Mouse (Mus musculus) embryonic facial prominence, embryonic 10.5 days (tissue): ENCODE data around the gene Bicral. TPM values are rescaled to one million over a fixed set of nuclear protein-coding genes. Genes with fewer than 3 reads are reported as not detected.

Experiments used
- DNase-seq: peaks from one replicate; pipeline ENCODE4 v3.0.0-alpha.2; 2017; ENCODE audit warnings: low spot score
- H3K27ac ChIP-seq: fragments of 300-500 bp; sonication (generic); replicated peaks from 2 replicates; pipeline ENCODE4 v1.5.1; 2016; ENCODE audit warnings: mild to moderate bottlenecking
- H3K27me3 ChIP-seq: fragments of 300-500 bp; sonication (generic); replicated peaks from 2 replicates; pipeline ENCODE4 v1.6.1; 2016; ENCODE audit warnings: low read depth, mild to moderate bottlenecking; ENCODE audit not compliant: poor library complexity, severe bottlenecking
- H3K36me3 ChIP-seq: fragments of 300-500 bp; sonication (generic); replicated peaks from 2 replicates; pipeline ENCODE4 v1.6.1; 2016; ENCODE audit warnings: mild to moderate bottlenecking, moderate library complexity
- H3K4me1 ChIP-seq: fragments of 300-500 bp; sonication (generic); 2 replicates; pipeline ENCODE4 v1.6.1; 2016
- H3K4me3 ChIP-seq: fragments of 300-500 bp; sonication (generic); 2 replicates; pipeline ENCODE4 v1.5.1; 2016; ENCODE audit warnings: mild to moderate bottlenecking, moderate library complexity
- H3K9me3 ChIP-seq: fragments of 300-500 bp; sonication (generic); 2 replicates; pipeline ENCODE4 v1.6.1; 2016; ENCODE audit warnings: mild to moderate bottlenecking
- WGBS: fragments of 180-500 bp; shearing (Covaris S2); methylation state at CpG from one replicate; pipeline ENCODE4 v1.1.7; 2016; 5-methylcytosine and 5-hydroxymethylcytosine counted together
- polyA plus RNA-seq: library from polyadenylated mRNA; unstranded; fragments of >200 nt; fragmentation: Nextera tagmentation; extraction: Ambion mirVana; gene quantifications from 2 replicates; pipeline ENCODE4 v1.2.1, GENCODE M21; 2016

The Bicral gene
- polyA plus RNA-seq, 1 experiment from 2014 or later: 3.0 TPM

DNA sequence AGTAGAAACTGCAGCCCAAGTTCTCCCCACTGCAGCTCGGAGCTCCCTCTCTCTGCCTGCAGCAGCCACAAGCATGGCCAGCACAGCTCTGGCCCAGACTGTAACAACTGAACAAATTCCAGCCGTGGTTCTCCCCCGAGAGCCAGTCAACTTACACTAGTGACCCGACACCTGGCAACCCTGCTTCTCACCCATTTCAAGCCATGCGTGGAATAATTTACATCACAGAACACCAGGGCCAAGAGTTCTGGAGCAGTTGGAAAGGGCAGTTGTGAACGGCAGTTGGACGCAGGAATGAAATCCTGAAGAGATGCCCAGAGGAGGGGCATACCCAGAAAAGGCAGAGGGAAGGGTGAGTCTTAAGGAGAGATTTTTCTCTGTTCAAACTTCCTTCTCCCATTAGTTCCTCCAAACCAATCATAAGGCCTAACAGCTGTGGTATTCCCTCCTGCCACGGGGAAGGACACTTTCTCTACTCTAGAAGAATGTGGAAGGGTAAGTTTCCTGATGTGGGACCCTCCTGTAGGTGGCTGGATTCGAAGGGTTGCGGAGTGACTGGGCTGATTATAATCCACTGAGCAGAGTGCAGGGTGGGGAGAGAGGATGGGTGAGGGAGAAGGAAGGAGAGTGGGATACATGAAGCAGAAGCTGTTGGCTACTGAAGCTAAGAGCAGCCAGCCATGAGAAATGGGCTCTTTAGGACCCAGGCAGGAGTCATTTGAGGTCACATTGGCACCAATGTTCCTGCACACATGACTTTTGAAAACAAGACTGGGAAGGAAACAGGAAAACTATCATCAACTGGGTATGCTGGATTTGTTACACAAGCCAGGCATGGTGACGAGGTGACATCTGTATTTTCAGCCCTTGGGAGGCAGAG is 25.9 kb downstream of the Bicral start:
- no peak overlapping the region for H3K27ac ChIP-seq

DNA sequence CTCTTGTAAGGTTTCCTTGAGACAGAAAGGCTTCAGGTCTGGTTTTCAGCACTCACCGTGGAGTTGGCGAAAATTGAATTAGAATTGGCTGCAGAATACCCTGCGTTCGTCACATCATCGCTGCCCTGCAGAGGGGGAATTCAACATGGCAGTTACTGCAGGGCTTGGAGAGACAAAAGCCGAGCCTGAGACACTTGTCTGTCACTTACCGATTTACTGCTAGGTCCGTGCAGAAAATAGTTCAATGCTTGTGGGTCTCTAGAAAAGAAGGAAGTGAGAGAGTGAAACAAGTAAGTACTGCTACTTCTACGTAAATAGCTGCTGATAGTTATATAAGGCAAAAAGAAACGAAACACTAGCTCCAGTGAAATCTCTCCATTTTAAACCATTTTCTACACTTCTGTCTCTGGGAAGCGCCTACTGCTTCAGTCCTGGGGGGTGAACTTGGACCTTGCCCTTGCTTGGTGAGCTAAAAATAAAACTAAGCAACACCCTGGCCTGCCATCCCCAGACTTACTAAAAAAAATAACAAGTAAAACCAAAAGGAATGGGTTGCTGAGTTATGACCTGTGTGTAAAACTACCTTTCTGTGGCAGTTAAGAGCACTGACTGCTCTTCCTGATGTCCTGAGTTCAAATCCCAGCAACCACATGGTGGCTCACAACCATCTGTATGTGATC is 28.3 kb downstream of the Bicral start:
- peaks cover 6% of the 10 kb centered on the region; the same call in 1 of the 2 replicates for H3K4me1 ChIP-seq
- no peaks in the 10 kb centered on the region for H3K9me3 ChIP-seq
- WGBS: 89% methylated on average over 11 of the region's 11 CpGs
- no peak for DNase-seq
- no peaks in the 10 kb centered on the region for H3K27me3 ChIP-seq
- H3K27ac ChIP-seq: no peak overlapping the region
- H3K36me3 ChIP-seq: peaks cover 35% of the 10 kb centered on the region
- no peak overlapping the region for H3K4me3 ChIP-seq

More for the DNA sequence above, 25.9 kb downstream of the Bicral start:
- 80% methylated on average over 11 of the region's 11 CpGs for WGBS
- Histone ChIP-seq H3K9me3 (no peaks in the 10 kb centered on the region), H3K36me3 (peaks cover 18% of the 10 kb centered on the region), H3K4me1 (peaks cover 6% of the 10 kb centered on the region; the same call in 1 of the 2 replicates), H3K4me3 (no peak overlapping the region), H3K27me3 (no peaks in the 10 kb centered on the region)
- DNase-seq: no peak

DNA sequence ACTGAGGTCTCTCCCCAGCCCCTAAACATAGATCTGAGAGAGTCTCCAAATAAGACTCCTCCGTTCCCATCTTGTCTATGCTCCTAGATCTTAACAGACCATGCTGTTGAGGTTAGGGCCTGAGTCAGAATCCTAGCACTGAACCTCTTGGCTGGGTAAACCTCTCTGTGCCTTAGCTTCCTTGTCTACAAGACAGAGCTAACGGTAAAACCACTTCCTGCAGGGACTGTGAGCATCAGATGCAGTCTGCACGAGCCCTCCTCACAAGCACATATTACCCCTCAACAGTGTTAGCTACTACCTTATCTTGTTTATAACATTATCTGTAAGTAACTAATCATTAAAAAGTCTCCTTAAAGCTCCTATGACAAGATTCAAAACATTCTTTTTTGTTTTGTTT is 29.3 kb downstream of the Bicral start:
- peaks cover 6% of the 10 kb centered on the region; the same call in 1 of the 2 replicates for H3K4me1 ChIP-seq
- no peak for DNase-seq
- H3K27me3 ChIP-seq: no peaks in the 10 kb centered on the region
- H3K4me3 ChIP-seq: no peak overlapping the region
- H3K9me3 ChIP-seq: no peaks in the 10 kb centered on the region
- peaks cover 46% of the 10 kb centered on the region for H3K36me3 ChIP-seq
- WGBS: 91% methylated on average over 3 of the region's 3 CpGs
- H3K27ac ChIP-seq: no peak overlapping the region

DNA sequence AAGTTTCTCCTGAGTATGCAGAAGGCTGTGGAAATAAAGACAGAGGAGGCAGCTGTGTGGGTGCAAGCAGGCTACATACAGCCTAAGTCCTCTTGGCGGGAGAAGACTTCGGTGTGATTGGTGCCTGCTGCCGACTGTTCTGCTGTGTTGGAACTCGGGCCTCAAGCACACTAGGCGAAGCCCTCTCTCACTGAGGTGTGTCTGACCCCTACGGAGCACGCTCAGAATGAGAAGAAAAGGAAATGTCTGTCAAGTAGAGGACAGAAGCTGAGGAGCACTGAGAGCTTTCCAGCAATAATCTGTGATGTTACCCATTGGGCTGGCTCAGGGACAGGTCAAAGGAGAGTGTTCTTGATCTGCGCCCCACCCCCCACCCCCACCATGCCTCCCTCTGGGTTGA is 35.2 kb downstream of the Bicral start:
- H3K27ac ChIP-seq: no peak overlapping the region
- no peak for DNase-seq
- WGBS: 94% methylated on average over 8 of the region's 8 CpGs
- no peaks in the 10 kb centered on the region for H3K9me3 ChIP-seq
- H3K27me3 ChIP-seq: no peaks in the 10 kb centered on the region
- H3K36me3 ChIP-seq: peaks cover 77% of the 10 kb centered on the region
- H3K4me1 ChIP-seq: no peaks in the 10 kb centered on the region
- no peak overlapping the region for H3K4me3 ChIP-seq

GRCm38 (mm10) chr17:46820628-46821027 is 37.7 kb downstream of the Bicral start:
- DNase-seq: no peak
- Histone ChIP-seq H3K4me3 (no peak overlapping the region), H3K9me3 (no peaks in the 10 kb centered on the region), H3K4me1 (no peaks in the 10 kb centered on the region), H3K27me3 (no peaks in the 10 kb centered on the region), H3K36me3 (peaks cover 74% of the 10 kb centered on the region), H3K27ac (no peak overlapping the region)
- WGBS: 95% methylated on average over 7 of the region's 7 CpGs

- Histone ChIP-seq H3K4me1 (no peaks in the 10 kb centered on the region), H3K27me3 (no peaks in the 10 kb centered on the region), H3K27ac (no peak overlapping the region), H3K36me3 (peaks cover 56% of the 10 kb centered on the region), H3K9me3 (no peaks in the 10 kb centered on the region), H3K4me3 (no peak overlapping the region)
- 86% methylated on average over 12 of the region's 12 CpGs for WGBS
- DNase-seq: no peak
Observed at GRCm38 (mm10) chr17:46817734-46818158, 40.5 kb downstream of the Bicral start.

DNA sequence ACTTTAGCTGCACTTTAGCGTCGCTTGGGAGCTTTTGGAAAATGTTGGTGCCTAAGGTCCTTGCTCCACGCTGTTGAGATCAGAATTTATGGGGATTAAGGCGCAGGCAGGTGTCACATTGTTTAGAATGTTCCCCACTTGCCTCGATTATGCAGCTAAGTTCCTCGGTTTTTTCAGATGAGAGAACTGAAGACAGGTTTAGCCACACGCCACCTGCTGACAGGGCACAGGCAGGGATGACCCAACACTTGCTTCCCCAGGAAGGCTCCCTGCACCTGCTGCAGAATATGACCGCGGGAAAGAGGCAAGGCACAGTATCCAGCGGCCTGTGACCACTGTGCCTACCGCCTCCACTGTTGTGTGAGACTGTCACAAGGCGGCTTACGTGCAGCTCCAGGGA is 42.0 kb downstream of the Bicral start:
- Histone ChIP-seq H3K27me3 (no peaks in the 10 kb centered on the region), H3K9me3 (no peaks in the 10 kb centered on the region), H3K4me1 (no peaks in the 10 kb centered on the region), H3K27ac (no peak overlapping the region), H3K4me3 (no peak overlapping the region), H3K36me3 (peaks cover 56% of the 10 kb centered on the region)
- no peak for DNase-seq
- 78% methylated on average over 13 of the region's 13 CpGs for whole genome bisulfite sequencing

GRCm38 (mm10) chr17:46814497-46814896 is 43.8 kb downstream of the Bicral start:
- Histone ChIP-seq H3K27ac (no peak overlapping the region), H3K27me3 (no peaks in the 10 kb centered on the region), H3K9me3 (no peaks in the 10 kb centered on the region), H3K4me1 (no peaks in the 10 kb centered on the region), H3K4me3 (no peak overlapping the region), H3K36me3 (peaks cover 52% of the 10 kb centered on the region)
- WGBS: 90% methylated on average over 6 of the region's 6 CpGs
- DNase-seq: no peak

DNA sequence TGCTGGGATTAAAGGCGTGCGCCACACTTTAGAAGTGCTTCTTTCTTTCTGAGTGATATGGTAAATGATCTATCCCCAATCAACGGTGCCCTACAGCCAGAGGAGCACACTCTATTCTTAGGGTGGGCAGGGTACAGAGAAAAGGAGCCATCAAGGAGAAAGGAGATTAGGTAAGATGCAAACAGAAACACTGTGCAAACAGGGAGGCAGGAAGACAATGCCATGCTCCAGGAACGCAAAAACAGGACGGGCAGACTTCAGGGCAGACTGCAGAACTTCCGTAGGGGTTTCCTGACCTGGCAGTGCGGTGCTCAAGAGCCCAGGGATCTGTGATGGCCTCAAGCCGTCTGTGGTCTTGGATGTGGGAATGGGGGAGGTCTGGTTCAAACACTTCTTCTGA is 44.6 kb downstream of the Bicral start:
- 90% methylated on average over 8 of the region's 8 CpGs for WGBS
- Histone ChIP-seq H3K36me3 (peaks cover 51% of the 10 kb centered on the region), H3K4me3 (no peak overlapping the region), H3K27ac (no peak overlapping the region), H3K9me3 (no peaks in the 10 kb centered on the region), H3K4me1 (no peaks in the 10 kb centered on the region), H3K27me3 (no peaks in the 10 kb centered on the region)
- DNase-seq: no peak

DNA sequence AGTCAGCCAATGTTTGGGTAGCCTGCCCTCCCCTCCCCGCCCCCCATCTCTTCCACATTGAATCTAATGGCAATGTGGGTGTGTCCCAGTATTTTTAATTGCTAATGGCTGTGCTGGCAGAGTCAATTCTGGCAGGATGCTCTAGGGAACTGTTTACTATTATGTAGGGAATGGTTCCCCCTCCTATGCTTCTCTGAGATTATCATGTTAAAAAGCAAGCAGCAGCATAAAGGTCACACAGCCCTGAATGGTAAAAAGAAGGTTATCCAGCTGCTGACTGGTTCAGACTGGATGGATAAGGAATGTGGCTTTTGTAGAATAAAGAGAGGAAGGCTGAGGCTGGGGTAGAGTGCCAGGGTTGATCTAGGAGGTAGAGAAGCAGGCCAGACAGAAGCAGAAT is 45.8 kb downstream of the Bicral start:
- Histone ChIP-seq H3K27me3 (no peaks in the 10 kb centered on the region), H3K4me3 (no peak overlapping the region), H3K4me1 (no peaks in the 10 kb centered on the region), H3K36me3 (peaks cover 52% of the 10 kb centered on the region), H3K9me3 (no peaks in the 10 kb centered on the region), H3K27ac (no peak overlapping the region)
- 90% methylated on average over 1 of the region's 1 CpGs for WGBS
- DNase-seq: no peak

GRCm38 (mm10) chr17:46810672-46811071 is 47.6 kb downstream of the Bicral start:
- 91% methylated on average over 3 of the region's 3 CpGs for WGBS

DNA sequence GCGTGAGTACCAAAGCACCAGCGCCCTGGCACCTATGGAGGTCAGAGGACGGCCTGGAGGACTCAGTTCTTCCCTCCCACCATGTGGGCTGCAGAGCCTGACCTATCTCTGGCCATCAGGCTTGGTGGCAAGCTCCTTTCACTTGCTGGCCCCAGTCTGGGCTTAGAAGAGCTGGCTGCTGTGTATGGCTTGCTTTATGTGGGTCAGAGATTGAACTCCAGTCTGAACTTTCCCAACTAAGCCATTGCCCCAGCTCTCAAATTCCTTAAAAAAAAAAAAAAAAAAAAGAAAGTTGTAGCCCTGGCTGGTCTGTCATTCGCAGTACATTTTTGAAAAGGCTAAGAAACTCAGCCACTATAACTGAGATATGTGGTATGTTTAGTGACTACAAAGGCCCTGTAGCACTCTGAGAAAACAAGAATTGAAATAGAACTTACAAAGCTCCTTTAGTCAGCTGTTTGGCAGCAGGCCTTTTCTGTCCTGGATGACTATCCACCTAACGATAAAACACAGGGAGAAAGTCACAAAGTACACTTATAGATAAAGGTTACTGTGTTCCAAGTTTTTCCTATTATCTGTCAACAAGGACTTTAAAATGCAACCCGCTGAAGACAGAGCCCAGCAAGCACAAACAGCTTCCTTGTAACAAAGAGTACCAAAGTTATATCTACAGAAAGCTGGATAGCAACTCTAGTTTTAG is 49.0 kb downstream of the Bicral start:
- peaks cover 59% of the 10 kb centered on the region for H3K36me3 ChIP-seq
- 84% methylated on average over 6 of the region's 6 CpGs for WGBS
- no peaks in the 10 kb centered on the region for H3K27me3 ChIP-seq
- no peaks in the 10 kb centered on the region for H3K9me3 ChIP-seq
- H3K4me3 ChIP-seq: no peak overlapping the region
- no peaks in the 10 kb centered on the region for H3K4me1 ChIP-seq
- DNase-seq: no peak
- no peak overlapping the region for H3K27ac ChIP-seq

More at GRCm38 (mm10) chr17:46810672-46811071, 47.6 kb downstream of the Bicral start:
- Histone ChIP-seq H3K4me1 (no peaks in the 10 kb centered on the region), H3K27ac (no peak overlapping the region), H3K36me3 (peaks cover 62% of the 10 kb centered on the region), H3K4me3 (no peak overlapping the region), H3K9me3 (no peaks in the 10 kb centered on the region), H3K27me3 (no peaks in the 10 kb centered on the region)
- DNase-seq: no peak
